Mouse (Mus musculus): ENCODE results near the gene Tmem106a. TPM values are rescaled to one million over a fixed set of nuclear protein-coding genes. Genes with fewer than 3 reads are reported as not detected.

Tmem106a gene
- polyA plus RNA-seq (2012; rRNA removed; ENCODE audit: low replicate concordance), result 96.7 and 179 TPM in 2 replicates

GRCm38 (mm10) chr11:101582054-101583035 lies at the start of gene Tmem106a:
Tmem106a (plus strand) TSS chr11:101582242.

GRCm38 (mm10) chr11:101551751-101552475 lies 30.1 kb upstream of the Tmem106a start, which contains the start of the genes Brca1 and Nbr1:
Brca1 (minus strand) TSS chr11:101551955.
Nbr1 (plus strand) TSS chr11:101552149.

GRCm38 (mm10) chr11:101599156-101599555 lies 17.1 kb downstream of the Tmem106a start, which contains the start of gene Gm11634:
Gm11634 (minus strand) TSS chr11:101599256.

DNA sequence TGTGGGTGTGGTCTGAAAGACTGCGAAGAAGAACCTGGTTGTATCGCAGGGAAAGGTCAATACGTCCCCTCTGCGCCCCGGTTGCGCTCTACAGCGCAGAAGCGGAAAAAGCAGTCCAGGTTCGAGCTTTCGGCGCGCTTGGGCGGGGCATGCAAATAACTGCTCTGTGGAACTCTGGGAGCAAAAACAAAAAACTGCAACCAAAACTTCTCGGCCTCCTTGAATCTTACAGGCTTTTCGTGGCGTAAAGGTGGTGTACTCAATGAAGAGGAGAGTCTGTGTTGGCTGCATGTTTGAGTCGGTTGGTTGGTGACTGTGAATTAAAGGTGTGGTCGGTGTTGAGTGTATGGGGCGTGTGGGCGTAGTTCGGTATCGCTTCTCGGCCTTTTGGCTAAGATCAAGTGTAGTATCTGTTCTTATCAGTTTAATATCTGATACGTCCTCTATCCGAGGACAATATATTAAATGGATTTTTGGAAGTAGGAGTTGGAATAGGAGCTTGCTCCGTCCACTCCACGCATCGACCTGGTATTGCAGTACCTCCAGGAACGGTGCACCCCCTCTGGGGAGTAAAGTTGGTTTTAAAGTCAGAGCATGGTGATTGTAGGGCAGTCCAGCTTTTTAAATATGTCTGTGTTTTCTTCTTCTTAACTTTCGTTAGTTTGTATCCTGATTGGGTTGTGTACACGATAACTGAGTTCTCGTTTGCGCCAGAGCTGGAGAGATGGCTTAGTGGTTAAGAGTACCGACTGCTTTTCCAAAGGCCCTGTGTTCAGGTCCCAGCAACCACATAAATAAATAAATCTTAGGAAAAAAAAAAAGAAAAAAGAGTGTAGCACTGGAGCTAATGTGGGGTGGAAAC lies 45.2 kb downstream of the Tmem106a start, which contains the start of gene Rdm1:
Gene Rdm1 (plus strand): TSS at position 201 of the 862 bp plus-strand sequence.

Other genes with a start within 250 kb of the Tmem106a start
- gene G6pc, start 214.7 kb upstream of the Tmem106a start, polyA plus RNA-seq (2012; rRNA removed; ENCODE audit: low replicate concordance), result 9.9 and 11.1 TPM in 2 replicates
- gene Aarsd1, start 164.6 kb upstream of the Tmem106a start, polyA plus RNA-seq (2012; rRNA removed; ENCODE audit: low replicate concordance), result 13.6 TPM in 2 replicates
- gene Gm27029, start 157.4 kb upstream of the Tmem106a start, polyA plus RNA-seq (2012; rRNA removed; ENCODE audit: low replicate concordance), result 0.11 TPM in 1 of 2 replicates, not detected in the other
- 18.1 and 22.8 TPM in 2 replicates for gene Rundc1, start 157.2 kb upstream of the Tmem106a start, polyA plus RNA-seq (2012; rRNA removed; ENCODE audit: low replicate concordance)
- 0.34 and 2.0 TPM in 2 replicates for gene Ptges3l, start 156.9 kb upstream of the Tmem106a start, polyA plus RNA-seq (2012; rRNA removed; ENCODE audit: low replicate concordance)
- 134 and 144 TPM in 2 replicates for gene Rpl27, start 139.9 kb upstream of the Tmem106a start, polyA plus RNA-seq (2012; rRNA removed; ENCODE audit: low replicate concordance)
- gene Ifi35, start 133.8 kb upstream of the Tmem106a start, polyA plus RNA-seq (2012; rRNA removed; ENCODE audit: low replicate concordance), result 61.7 and 136 TPM in 2 replicates
- gene Rnd2, start 117.2 kb upstream of the Tmem106a start, polyA plus RNA-seq (2012; rRNA removed; ENCODE audit: low replicate concordance), result 23.1 and 34.7 TPM in 2 replicates
- gene Vat1, start 116.0 kb upstream of the Tmem106a start, polyA plus RNA-seq (2012; rRNA removed; ENCODE audit: low replicate concordance), result 170 and 324 TPM in 2 replicates
- 0.20 and 0.68 TPM in 2 replicates for gene Brca1, start 30.3 kb upstream of the Tmem106a start, polyA plus RNA-seq (2012; rRNA removed; ENCODE audit: low replicate concordance)
- 74.9 and 83.4 TPM in 2 replicates for gene Nbr1, start 30.1 kb upstream of the Tmem106a start, polyA plus RNA-seq (2012; rRNA removed; ENCODE audit: low replicate concordance)
- not detected in 2 replicates for gene Gm11634, start 17.0 kb downstream of the Tmem106a start, polyA plus RNA-seq (2012; rRNA removed; ENCODE audit: low replicate concordance)
- 11.4 and 13.6 TPM in 2 replicates for gene Rdm1, start 45.0 kb downstream of the Tmem106a start, polyA plus RNA-seq (2012; rRNA removed; ENCODE audit: low replicate concordance)
- 6.5 and 16.5 TPM in 2 replicates for gene Arl4d, start 83.3 kb downstream of the Tmem106a start, polyA plus RNA-seq (2012; rRNA removed; ENCODE audit: low replicate concordance)
- 4.6 and 5.8 TPM in 2 replicates for gene Dhx8, start 150.7 kb downstream of the Tmem106a start, polyA plus RNA-seq (2012; rRNA removed; ENCODE audit: low replicate concordance)
- 1.5 and 10.3 TPM in 2 replicates for gene Etv4, start 203.1 kb downstream of the Tmem106a start, polyA plus RNA-seq (2012; rRNA removed; ENCODE audit: low replicate concordance)